Mouse (Mus musculus) T-helper 17 cell (primary cell): ENCODE data around the gene Kif13a.

Source experiments
- in situ Hi-C, 2 experiments: fragments of 300-600 bp; cut with MboI, MseI; formaldehyde crosslinking; loops; 1 replicate in 1 of 2; 2 replicates in 1 of 2; pipeline ENCODE4 v1.15.1; 2025; ENCODE audit warnings: high pct_unique_total_duplicates in 2 of 2

Kif13a gene

GRCm38 (mm10) chr13:46786836-46787235 lies 142.8 kb downstream of the Kif13a start:
- in situ Hi-C loops, result no loop called here

DNA sequence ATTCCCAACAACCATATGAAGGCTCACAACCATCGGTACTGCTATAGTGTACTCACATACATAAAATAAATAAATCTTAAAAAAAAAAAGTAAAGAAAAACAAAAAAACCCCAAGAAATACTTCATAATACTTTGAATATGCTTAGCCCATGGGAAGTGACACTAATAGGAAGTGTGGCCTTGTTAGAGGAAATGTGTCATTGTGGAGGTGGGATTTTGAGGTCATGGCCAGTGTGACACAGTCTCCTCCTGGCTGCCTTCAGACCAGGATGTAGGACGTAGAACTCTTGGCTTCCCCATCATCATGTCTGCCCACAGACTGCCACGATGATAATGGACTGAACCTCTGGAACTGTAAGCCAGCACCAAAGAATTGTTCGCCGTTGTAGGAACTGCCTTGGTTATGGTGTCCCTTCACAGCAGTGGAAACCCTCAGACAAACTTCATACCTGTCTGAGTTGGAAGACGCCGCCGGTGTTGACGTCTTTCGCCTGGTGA lies 143.6 kb downstream of the Kif13a start:
- in situ Hi-C loops, result no loop called here

- in situ Hi-C loops, result no loop called here
Measured at GRCm38 (mm10) chr13:46780379-46780778, 149.3 kb downstream of the Kif13a start.

DNA sequence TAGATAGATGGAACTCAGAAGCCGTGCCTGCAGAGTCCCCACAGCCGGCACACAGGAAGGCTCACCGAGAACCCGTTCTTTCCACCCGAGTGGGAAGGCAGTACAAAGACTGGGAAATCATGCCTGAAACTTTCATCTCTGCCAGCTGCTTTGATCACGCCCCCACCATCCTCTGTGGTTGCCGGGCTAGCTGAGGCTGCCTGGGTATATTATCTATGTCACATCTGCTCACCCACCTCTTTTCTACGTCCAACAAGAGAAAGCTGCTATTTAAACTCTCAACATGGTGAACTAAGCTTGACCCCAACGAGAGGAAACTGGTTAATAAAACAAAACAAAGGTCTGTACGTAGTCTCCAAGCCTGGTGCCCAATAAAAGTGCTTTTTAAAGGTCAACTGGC lies 149.8 kb downstream of the Kif13a start:
- in situ Hi-C loops, result loop anchor here in 1 of 2 experiments (5.0 kb wide), 1 partner anchor 38 kb away; no protein-coding TSS in a partner anchor

DNA sequence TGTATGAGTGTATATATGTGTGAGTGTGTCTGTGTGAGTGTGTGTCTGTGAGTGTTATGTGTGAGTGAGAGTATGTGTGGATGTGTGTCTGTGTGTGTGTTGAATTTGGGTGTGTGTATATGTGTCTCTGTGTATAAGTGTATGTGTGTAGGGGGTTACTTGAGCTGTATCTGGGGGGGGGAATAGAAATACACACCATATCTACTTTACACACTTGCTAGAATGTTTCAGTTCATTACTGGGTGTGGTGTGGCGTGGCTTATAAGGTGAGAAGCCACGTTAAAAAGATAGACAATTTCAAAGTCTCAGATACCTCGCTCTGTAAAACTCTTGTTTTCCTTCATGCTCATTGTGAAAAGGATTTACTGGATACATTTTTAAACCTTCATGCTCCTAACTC lies 152.2 kb downstream of the Kif13a start:
- in situ Hi-C loops, result loop anchor here in 1 of 2 experiments (5.0 kb wide), 1 partner anchor 35 kb away; no protein-coding TSS in a partner anchor

GRCm38 (mm10) chr13:46776636-46777305 lies 152.9 kb downstream of the Kif13a start:
- in situ Hi-C loops, result loop anchor here in 1 of 2 experiments (5.0 kb wide), 1 partner anchor 34 kb away; no protein-coding TSS in a partner anchor

DNA sequence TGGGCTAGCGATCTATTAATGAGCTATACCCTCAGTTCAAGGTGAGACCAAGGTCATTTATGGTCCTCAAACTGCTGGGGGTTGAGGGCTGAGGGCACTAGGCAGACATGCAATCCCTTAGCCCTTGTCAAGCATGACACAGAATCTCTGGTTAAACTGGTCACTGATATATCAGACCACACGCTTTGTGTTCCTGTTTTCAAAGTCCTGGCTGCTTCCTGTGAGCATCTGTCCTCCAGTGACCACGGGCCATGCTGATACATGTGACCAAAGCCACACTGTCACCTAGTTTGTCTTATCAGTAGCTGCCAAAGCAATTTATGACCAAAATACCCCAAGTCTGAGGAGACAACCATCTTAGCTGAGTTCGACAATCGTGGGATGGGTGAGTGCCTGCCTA lies 154.7 kb downstream of the Kif13a start:
- in situ Hi-C loops, result loop anchor here in 1 of 2 experiments (5.0 kb wide), 1 partner anchor 33 kb away; no protein-coding TSS in a partner anchor

DNA sequence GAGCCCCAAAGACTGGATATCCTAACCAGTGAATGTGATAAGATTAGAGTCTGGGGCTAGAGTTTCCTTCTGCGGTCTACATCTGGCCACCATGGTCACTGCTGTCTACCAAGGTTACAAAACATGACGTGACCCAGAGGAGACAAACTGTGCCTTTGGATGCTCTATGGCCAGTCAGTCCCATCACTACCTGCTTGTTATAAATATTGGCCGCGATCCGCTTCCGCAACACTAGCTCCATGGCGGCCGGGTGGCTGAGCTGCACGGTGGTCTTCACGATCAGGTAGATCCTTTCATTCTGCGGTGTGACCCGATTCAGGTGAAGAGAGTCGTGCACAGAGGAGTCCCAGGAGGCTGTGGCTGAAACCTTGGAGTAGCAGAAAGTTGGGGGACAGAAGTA lies 157.1 kb downstream of the Kif13a start:
- in situ Hi-C loops, result no loop called here

DNA sequence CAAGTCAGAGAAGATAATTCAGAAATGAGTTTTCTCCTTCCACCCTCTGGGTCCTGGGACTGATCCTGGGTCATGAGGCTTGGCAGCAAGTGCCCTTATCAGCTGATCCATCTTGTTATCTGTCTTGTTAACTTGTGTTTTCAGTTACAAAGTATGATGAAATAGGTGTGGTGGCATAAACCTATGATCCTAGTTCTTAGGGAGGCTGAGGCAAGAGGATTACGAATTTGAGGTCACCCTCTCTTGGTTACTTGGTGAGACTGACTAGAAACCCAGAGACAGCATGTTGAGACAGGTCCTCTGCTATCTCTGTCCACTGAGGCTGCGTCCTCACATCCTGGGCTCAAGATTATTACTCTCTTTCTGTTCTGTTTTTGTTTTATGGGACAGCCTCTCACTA lies 164.3 kb downstream of the Kif13a start:
- in situ Hi-C loops, result no loop called here

- in situ Hi-C loops, result no loop called here
Measured at GRCm38 (mm10) chr13:46763210-46763609, 166.5 kb downstream of the Kif13a start.

DNA sequence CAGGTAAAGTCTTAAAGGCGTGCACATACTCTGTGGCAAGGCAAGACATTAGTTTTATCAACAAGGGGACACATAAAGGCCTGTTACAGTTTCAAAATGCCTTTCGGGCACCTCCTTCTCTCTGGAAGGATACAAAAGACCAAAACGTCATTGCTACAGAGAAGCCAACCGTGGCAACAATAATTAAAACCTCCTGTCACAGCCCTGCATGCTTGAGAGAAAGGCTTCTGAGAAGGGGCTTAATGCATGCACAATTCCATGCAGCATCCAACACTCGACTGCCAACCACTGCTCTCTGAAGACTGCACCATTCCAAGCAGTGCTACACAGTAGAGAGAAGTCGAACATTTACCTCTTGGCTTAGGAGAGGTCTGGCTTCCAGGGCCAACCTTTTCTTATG lies 168.7 kb downstream of the Kif13a start:
- in situ Hi-C loops, result no loop called here

- in situ Hi-C loops, result no loop called here
Measured at GRCm38 (mm10) chr13:46759281-46759809, 170.3 kb downstream of the Kif13a start.

DNA sequence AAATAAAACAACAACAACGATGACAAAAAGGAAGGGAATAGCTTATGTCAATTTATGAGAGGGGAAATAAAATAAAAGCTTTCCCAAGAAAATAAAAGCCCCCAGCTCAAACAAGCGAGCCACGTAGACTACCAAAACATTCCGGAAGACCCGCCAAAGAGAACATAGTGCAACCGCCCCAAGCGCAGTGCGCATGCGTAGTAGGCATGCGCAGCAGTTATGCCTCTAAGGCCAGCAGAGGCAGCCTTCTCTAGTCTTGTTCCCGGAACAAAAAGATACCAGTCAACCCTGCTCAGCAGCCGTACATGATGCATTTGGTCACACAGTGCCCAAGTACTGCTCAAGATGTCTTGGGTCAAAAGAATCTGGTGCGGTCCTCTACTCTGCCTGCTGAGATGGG lies 171.0 kb downstream of the Kif13a start:
- in situ Hi-C loops, result no loop called here

GRCm38 (mm10) chr13:46757946-46758345 lies 171.7 kb downstream of the Kif13a start:
- in situ Hi-C loops, result no loop called here

DNA sequence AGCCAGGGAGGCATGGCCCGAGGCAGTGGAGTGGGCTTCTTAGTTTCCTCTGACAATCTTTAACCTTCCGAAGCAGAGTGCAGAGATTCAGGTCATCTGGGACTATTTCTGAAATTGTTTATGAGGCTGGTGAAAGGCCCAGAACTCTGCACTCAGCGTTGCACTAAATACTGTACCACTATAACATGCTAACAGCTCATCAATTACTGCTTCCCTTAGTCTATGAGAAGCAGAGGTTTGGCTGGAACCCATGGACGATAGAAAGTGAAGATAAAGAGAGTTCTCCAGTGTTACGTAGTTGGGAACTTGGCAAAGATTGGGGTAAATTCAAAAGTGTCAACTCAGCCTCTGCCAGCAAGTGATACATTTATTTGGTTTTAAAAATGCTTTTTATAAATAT lies 176.4 kb downstream of the Kif13a start:
- in situ Hi-C loops, result no loop called here

DNA sequence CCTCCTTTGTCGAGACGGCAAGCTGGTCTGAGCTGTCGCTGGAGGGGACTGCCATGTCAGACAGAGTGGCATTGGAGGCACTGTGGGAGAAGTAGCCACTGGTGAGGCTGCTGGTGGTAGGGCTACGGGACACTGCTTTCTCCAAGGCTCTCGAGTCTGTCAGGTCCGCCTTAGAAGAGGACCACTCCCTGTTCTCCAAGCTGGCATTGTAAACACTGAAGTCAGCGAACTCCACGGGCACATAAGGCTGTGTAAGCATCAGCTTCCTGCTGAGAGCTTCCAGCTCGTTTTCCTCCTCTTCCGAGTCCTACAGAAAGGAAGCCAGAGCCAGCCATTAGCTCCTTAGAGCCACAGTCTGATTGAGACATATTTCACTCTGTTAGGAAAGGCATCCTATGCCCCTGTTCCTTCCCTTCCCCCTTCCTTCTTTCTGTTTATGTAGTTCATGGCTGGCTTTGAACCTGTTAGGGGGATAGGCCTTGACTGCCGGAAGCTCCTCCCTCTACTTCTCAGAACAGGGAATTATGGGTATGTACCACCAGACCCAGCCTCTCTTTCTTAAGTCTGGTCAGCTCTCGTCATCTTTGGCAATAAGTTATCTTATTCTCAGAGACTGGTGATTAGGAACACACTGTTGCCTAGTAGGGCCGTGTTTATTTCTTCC lies 177.0 kb downstream of the Kif13a start:
- in situ Hi-C loops, result no loop called here

GRCm38 (mm10) chr13:46748138-46748873 lies 181.4 kb downstream of the Kif13a start:
- in situ Hi-C loops, result loop anchor here in 1 of 2 experiments (25.0 kb wide), 1 partner anchor 1764 kb away; the partner anchor contains the start of genes A830005F24Rik and Zfp169

- in situ Hi-C loops, result loop anchor here in 1 of 2 experiments (5.0 to 25.0 kb wide), 2 partner anchors 33 to 1768 kb away; partner anchors contain the start of genes A830005F24Rik and Zfp169
Measured at GRCm38 (mm10) chr13:46743821-46744220, 185.8 kb downstream of the Kif13a start.

DNA sequence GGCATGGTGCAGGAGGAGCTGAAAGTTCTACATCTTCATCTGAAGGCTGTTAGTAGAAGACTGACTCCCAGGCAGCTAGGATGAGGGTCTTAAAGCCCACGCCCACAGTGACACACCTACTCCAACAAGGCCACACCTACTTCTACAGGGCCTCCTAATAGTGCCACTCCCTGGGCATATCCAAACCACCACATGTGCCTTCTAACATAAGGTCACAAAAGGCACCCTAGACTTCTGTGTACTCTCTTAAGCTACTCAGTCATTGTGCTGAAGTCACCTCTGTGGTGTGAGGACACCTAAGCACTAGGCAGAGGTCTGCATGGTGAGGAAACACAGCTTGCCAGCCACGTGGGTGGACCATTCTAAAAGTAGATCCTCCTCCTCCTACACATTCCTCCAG lies 187.3 kb downstream of the Kif13a start:
- in situ Hi-C loops, result loop anchor here in 1 of 2 experiments (5.0 to 25.0 kb wide), 2 partner anchors 35 to 1770 kb away; partner anchors contain the start of genes A830005F24Rik and Zfp169

GRCm38 (mm10) chr13:46739426-46739825 lies 190.2 kb downstream of the Kif13a start:
- in situ Hi-C loops, result loop anchor here in 1 of 2 experiments (25.0 kb wide), 1 partner anchor 1773 kb away; the partner anchor contains the start of genes A830005F24Rik and Zfp169

- in situ Hi-C loops, result loop anchor here in 1 of 2 experiments (25.0 kb wide), 1 partner anchor 1775 kb away; the partner anchor contains the start of genes A830005F24Rik and Zfp169
Measured at GRCm38 (mm10) chr13:46737482-46737881, 192.2 kb downstream of the Kif13a start.
